Mouse (Mus musculus): ENCODE measurements around the gene Zbtb20.

DNA sequence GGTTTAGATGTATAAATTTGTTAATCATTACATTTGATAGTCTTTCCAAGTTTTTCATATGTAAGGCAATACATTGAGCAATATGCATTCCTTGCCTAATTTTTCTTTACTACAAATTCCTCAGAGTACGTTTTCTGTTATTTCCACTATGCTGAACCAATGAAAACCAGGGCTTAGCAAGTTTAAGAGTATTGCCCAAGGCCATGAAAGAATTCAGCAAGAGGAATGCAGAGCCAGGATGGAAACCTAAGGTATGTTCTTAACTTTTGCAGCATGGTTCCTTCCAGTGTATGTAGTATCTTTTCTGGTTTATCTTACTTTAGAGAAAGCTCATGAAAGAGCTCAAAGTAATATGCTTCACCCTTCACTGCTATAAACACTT is 381.2 kb downstream of the Zbtb20 start:
- TF ChIP-seq CTCF (IDR thresholded peaks at IDR 0.05; ENCODE audit: borderline replicate concordance, insufficient read depth, low read length): no peak
- TF ChIP-seq POLR2A (IDR thresholded peaks at IDR 0.05; ENCODE audit: low read depth, low read length): no peak
